Mouse (Mus musculus) mouse embryonic stem cell (cell line): ENCODE results near the gene Prrt1.

ENCODE experiments used
- in situ Hi-C, 2 experiments: fragments of 300-500 bp; cut with MboI; formaldehyde crosslinking; loops; 1 replicate in 1 of 2; 3 replicates in 1 of 2; pipeline ENCODE4 v1.14.3; 2019 to 2020; ENCODE audit warnings: low sequenced_read_pairs in 2 of 2, low pct_unique_long_range_greater_than_20kb in 1 of 2, mixed read lengths in 1 of 2; ENCODE audit not compliant: unreplicated experiment in 1 of 2

Gene Prrt1

DNA sequence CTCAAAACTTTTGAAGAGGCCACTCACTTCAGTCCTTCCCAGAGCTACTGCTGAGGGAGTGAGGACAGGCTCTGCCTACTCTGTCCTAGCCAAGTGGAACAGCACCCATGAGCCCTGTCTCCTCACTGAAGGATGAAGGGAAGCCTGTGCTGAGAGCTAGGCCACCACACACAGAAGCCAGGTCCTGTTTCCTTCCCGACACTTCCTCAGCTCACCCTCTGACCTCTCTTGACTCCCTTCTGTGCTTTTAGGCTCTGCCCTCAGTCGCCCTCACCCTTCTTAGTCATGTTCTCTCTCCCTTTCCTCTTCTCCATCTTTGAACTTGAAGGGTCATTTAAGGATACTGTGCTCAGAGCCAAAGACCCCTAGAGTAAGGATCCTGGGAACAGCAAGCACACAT lies 27.9 kb downstream of the Prrt1 start:
- in situ Hi-C loops = no loop called here

DNA sequence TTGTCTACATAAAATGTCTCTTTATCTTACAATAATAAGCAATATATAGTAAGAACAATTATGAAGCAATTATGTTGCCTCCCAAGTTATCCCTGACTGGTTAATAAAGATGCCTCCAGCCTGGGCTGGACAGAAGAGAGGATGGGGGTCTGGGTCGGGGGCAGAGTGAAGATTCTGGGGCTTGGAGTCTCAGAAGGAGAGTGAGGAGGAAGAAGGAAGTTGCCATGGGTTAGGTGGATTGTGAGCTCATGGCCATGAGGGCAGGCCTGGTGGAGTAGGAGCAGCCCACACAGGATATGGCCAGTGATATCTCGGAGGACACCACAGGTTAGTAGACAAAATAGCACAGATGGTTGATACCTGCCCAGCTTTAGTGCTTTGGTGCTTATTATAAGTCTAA lies 28.8 kb downstream of the Prrt1 start:
- in situ Hi-C loops = no loop called here

DNA sequence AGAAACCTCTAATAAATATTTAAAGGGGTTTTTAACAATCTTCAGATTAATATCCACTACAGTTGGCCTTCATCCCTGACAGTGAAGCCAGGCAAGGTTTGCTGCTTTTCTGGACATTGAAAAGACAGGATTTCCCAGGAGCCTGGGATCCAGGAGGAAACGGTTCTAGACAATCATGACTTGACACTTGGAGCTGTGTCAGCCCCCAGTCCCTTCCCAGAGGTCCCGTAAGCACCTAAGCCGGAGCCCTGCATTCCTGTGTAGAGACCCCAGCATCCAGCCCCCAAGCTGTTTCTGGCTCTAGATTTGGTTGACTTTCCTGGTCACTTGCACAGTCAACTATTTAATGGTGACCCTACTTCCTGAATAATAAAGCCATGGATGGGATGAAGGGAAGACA lies 29.3 kb downstream of the Prrt1 start:
- in situ Hi-C loops = no loop called here

DNA sequence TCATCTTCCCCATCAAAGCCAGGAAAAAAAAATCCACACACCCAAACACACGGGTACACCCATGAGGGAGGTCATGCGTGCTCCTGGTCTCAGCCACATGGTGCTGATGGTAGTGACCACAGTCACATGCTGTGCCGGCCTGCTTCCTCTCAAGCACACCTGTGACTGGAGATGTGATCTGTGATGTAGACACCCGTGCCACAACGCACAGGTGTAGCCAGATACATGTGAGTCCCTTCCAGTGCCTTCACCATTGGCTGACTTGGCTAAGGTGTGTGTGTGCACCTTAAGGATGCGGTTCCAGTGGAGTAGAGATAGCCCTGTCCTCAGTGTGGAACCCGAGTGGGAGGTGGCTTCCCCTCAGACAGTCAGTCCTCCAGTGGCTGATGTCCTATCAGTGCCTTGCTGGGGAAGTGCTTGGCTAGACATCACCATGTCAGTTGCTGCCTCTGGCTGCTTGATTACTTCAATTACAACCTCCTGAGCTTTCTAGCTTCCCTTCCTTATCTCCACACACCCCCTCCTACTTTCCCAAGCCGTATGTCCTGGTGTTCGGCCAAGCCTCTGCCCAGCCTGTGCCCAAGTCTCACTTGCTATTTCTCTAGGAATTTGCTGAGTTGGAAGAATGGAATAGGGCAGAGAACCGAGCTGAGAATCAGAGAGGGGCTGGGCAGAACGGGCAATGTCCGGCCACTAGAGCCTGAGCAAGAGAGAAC lies 30.0 kb downstream of the Prrt1 start:
- in situ Hi-C loops = no loop called here

DNA sequence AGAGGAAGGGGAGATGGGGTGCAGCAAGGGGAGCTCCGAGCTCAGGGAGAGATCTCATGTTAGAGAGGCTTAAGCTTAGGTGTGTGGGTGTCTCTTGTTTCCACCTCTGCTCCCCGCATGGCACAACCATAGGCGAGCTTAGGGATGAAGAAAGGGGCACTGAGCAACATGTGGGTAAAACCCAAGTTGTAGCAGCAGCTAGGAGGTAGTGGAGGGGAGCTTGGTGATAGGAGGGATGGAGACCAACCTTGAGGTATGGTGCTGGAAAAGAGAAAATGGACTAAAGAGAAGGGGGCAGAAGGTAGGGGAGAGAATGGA lies 30.5 kb downstream of the Prrt1 start:
- in situ Hi-C loops = no loop called here

DNA sequence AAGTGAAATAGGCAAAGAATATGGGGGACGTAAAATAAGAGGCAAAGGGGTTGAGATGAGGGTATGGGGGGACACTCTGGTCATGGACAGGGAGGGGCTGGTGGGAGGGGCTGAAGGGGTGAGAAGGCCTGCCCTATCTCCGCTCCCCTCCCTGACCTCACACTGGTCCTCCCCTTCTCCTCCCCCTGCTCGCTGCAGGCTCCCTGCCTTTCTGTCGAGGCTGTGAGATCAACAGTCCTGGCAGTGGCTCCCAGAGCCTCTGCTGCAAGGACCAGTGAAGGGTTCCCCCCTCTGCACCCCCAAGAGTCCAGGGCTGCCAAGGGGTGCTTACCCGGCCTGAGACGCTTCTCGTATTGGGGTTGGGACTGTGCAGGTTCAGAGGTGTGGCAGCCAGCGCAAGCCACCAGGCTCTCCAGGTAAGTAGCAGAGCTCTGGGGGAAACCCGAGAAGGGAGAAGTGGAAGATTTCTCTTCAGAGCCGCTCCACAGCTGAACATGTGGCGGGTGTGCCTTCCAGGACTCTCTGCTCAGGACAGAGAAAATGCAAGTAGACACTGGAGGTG lies 31.0 kb downstream of the Prrt1 start:
- in situ Hi-C loops = no loop called here

DNA sequence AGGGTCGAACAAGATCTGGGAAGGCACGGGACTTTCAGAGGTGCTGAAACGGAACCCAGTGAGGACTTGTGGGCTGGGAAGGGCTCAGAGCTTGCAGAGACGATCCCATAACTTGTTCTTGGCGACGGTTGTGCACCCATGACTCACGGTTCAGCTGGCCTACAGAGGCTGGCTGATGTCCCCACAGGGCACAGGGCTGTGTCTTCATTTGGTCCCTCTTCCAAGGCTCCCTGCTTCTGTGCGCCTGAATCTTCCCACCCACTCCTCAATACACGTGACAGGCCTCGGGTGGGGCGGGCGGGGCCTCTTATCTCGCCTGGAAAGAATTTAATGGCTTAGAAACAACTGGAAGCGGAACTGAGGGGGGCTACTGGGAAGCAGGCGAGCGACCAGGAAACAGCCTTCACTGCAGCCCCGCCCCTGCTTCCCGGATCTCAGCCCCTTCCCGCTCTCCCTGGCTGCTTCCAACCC lies 31.8 kb downstream of the Prrt1 start:
- in situ Hi-C loops = no loop called here

DNA sequence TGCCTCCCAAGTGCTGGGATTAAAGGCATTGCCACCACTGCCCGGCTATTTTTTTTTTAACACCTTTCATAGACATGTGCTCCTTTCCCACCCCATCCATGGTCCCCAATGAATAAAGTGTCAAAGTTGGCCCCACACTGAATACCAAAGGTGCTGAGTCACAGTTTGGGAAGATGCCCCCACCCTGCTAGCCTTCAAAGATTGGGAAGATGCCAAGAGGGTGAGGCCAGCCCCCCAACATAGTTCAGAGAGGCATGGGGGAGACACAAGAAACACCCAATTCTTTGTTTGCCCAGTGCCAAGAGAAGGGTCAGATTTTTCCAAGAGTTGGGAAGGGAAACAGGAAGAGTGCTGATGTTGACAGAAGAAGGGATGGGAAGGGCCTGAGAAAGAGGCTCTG lies 33.1 kb downstream of the Prrt1 start:
- in situ Hi-C loops = no loop called here

DNA sequence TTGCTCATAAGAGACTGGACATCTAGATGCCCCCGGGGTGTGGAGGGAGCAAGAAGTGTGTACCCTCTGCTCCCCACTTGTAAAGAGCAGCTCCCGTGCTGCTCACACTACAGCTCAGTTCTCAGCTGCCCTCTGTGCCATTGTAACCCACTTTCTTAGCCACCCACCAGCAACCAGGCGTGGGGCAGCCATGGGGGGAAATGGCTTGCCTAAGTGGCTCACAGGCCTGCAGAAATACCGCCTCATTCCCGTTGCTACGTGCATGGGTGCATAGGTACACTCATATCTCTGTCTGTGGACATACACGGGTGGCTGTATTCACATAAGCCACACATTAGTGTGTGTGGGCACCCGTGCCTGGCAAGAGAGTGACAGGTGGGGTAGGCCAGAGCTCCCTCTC lies 33.6 kb downstream of the Prrt1 start:
- in situ Hi-C loops = no loop called here

DNA sequence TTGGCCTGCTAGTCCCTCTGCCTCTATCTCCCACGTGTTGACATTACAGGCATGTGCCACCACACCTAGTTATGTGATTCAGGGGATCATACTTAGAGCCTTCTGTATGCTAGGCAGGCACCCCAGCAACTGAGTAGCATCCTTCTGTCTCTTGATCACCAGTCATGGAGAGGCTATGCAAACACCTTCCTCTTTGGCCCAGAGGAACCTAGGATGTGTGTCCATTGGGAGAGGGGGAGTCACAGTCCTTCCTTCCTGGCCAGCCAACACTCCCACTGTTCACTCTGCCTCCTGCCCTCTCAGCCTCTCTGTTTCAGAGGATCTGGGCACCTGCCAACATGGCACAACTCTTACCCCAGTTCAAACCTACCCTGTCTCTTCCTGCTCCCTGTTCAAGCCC lies 34.2 kb downstream of the Prrt1 start:
- in situ Hi-C loops = no loop called here

DNA sequence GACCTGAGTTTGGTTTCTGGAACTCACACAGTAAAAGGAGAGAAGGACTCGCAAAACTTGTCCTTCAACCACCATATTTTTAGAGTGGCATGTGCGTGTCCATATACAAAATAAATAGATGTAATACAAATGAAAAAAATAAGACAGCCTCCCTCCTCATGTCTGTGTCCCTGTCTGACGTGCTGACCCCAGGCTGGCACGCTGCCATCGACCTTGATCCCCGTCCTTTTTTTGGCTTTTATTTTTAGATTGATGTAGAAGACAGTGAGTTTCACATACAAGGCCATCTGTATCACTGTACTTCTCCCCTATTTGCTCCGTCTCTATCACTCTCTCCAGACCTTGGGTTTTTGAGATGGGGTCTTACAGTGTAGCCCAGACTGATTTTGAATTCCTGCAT lies 35.1 kb downstream of the Prrt1 start:
- in situ Hi-C loops = no loop called here

DNA sequence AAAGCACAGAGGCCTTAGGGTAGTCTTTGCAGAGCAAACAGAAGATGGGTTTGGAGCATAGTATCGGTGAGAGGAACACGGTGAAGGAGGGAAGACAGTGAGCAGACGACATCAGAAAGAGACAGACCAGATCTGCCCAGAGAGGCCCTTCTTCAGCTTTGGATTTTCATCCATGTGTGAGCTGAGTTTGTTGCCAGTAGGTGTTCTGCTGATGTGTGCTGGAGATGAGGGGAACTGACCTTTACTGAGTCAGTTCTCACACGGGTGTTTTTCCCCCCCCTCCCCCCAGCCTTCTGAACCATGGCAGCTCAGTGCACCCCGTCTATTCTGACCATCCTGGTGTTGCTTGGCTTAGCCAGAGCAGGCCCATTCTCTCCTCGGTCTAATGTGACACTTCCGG lies 40.9 kb downstream of the Prrt1 start, which contains the start of gene Tnxb:
Gene Tnxb (plus strand): TSS at position 301 of the 400 bp plus-strand sequence.
- in situ Hi-C loops = no loop called here

DNA sequence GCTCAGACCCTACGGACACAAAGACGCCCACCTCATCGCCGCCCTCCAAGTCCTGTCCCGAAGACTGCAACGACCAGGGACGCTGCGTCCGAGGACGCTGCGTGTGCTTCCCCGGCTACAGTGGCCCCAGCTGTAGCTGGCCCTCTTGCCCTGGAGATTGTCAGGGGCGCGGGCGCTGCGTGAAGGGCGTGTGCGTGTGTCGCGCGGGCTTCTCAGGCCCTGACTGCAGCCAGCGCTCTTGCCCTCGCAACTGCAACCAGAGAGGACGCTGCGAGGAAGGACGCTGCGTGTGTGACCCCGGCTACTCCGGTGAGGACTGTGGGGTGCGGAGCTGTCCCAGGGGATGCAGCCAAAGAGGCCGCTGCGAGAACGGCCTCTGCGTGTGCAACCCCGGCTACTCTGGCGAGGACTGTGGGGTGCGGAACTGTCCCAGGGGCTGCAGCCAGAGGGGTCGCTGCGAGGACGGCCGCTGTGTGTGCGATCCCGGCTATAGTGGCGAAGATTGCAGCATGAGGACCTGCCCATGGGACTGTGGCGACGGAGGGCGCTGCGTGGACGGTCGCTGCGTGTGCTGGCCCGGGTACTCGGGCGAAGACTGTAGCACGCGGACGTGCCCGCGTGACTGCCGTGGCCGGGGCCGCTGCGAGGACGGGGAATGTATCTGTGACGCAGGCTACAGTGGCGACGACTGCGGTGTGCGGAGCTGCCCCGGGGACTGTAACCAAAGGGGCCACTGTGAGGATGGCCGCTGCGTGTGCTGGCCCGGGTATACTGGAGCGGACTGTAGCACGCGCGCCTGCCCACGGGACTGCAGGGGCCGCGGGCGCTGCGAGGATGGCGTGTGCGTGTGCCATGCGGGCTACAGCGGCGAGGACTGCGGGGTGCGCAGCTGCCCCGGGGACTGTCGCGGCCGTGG lies 42.1 kb downstream of the Prrt1 start:
- in situ Hi-C loops = no loop called here

DNA sequence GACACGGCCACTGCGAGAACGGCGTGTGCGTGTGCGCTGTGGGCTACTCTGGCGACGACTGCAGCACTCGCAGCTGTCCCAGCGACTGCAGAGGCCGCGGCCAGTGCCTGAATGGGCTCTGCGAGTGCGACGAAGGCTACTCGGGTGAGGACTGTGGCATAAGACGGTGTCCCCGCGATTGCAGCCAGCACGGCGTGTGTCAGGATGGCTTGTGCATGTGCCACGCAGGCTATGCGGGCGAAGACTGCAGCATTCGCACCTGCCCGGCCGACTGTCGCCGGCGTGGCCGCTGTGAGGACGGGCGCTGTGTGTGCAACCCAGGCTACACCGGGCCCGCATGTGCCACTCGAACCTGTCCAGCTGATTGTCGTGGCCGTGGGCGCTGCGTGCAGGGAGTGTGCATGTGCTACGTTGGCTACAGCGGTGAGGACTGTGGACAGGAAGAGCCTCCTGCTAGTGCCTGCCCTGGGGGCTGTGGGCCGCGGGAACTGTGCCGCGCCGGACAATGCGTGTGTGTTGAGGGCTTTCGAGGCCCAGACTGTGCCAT lies 43.0 kb downstream of the Prrt1 start:
- in situ Hi-C loops = no loop called here

DNA sequence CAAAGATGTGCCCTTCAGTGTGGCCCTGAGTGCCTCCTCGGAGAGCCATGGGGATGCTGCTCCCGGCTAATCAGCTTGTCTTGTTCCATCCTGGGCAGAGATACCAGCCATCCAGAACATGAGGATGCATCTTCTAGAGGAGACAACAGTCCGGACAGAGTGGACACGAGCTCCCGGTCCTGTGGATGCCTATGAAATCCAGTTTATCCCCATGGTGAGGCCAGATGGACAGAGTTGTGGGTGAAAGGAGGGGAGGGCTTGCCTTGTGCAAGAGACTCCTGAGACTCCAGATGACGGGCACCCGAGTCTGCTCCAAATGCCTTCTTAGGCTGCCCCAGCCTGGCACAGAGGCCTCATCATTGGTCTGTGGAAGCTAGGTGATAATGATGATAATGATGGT lies 43.8 kb downstream of the Prrt1 start:
- in situ Hi-C loops = no loop called here

DNA sequence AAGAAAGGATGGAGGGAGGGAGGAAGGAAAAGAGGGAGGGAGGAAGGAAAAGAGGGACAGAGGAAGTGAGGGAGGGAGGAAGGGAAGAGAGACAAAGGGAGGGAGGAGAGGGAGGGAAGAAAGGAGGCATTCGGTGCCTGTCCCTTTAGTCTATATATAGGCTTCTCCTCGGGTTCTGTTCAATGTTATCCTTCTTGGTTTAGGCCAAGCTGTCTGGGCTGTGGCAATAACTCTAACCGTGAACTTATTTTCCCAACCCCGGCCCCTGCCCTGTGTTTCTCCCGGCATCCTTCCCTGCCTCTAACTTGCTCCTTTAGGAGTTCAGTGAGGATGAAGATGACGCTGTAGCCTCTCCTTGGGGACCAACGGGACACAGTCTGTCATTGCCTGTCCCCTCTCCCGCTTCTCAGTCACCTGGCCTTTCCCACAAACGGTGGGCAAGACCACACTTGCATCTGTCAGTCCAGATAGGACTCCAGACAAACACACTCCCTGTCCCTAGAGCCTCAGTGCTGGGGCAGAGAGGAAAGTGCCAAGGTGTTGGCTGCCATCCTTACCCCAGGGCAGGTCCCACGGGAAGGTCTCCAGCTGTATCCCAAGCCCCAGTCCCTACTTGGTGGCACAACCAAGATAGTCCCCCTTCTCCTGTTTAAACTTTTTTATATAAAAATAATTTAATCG lies 45.3 kb downstream of the Prrt1 start:
- in situ Hi-C loops = no loop called here

DNA sequence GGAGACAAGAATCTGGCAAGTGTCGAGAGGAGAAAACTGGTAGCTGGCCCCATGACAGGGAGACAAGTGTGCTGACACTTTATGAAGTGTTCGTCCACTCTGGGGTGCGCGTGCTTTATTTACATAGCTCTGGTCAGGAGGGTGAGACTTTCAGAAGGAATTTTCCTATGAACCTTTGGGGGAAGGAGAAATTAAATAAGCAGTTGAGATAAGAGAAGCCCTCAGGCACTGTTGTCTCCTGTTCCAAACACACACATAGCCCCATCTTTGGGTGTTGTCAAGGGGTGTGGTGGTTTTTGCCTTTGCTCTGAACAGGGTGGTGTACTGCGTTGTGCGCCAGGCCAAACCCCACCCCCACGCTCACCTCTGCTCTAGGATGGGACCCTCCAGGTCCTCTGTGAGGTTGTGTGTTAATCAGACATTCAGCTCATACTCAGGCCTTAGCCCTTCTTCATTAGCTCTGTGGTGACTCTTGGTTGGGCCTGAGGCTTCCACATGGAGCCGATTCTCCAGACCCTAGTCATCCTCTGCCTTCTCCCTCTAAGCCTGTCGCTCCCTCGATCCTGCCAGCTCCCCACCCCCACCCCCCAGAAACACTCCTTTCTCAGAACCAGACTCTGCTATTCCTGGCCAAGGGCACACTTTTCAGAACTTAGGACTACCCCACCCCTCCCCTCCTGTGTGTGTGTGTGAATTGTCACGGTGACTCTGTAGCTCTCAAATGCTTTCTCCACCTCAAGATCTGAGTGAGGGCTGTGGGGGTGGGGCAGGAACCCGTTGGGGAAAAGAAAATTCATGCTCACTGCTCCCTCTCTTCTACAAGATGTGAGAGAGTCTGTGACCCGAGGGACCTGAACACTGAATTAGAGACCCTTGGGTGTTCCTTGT lies 46.1 kb downstream of the Prrt1 start:
- in situ Hi-C loops = no loop called here

DNA sequence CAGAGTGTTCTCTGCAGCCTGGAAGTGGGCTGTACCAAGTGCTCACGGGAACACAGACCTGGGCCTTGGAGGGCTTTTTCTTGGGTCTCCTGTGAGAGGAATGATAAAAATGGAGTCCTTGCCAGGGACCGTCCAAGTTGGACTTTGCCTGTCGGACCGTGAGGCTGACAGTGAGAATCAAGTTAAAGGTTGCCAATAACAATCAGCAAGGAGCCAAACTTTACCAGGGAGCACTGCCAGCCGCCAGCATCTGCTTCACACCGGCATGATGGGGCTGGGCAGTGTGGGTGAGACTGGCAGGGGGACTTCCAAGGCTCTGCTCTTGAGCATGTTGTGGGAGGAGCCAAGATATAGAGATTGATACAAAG lies 46.7 kb downstream of the Prrt1 start:
- in situ Hi-C loops = no loop called here
